Mouse (Mus musculus): Measurements from ENCODE around the gene Olfr301. TPM values are rescaled to one million over a fixed set of nuclear protein-coding genes. Genes with fewer than 3 reads are reported as not detected.

The Olfr301 gene
- polyA plus RNA-seq (2016; fragmentation: Nextera tagmentation; extraction: Ambion mirVana) = not detected in 2 replicates

GRCm38 (mm10) chr7:86403546-86403945 lies at the start of gene Olfr301:
TSS of gene Olfr301 (plus strand) at chr7:86403846.
- no peaks in the 10 kb centered on the region for H3K36me3 ChIP-seq
- H3K27me3 ChIP-seq = no peaks in the 10 kb centered on the region
- no peak within 1 kb of the TSS for H3K27ac ChIP-seq
- H3K4me2 ChIP-seq = no peak within 1 kb of the TSS
- H3K9ac ChIP-seq (replicated peaks) = no peak within 1 kb of the TSS
- no peaks in the 10 kb centered on the region for H3K4me1 ChIP-seq (replicated peaks)
- H3K9me3 ChIP-seq = no peaks in the 10 kb centered on the region
- 88% methylated on average over 2 of the region's 2 CpGs for WGBS
- ATAC-seq (ENCODE audit: insufficient number of reproducible peaks, insufficient read depth, low FRiP score, low TSS enrichment, low read depth) = no peak
- H3K4me3 ChIP-seq (replicated peaks) = no peak within 1 kb of the TSS

- H3K36me3 ChIP-seq = no peaks in the 10 kb centered on the region
- H3K27ac ChIP-seq = no peak within 1 kb of the TSS
- no peak within 1 kb of the TSS for H3K9ac ChIP-seq (replicated peaks)
- H3K4me1 ChIP-seq (replicated peaks) = no peaks in the 10 kb centered on the region
- WGBS = 90% methylated on average over 1 of the region's 1 CpGs
- no peak within 1 kb of the TSS for H3K4me2 ChIP-seq
- H3K9me3 ChIP-seq = no peaks in the 10 kb centered on the region
- H3K4me3 ChIP-seq (replicated peaks) = no peak within 1 kb of the TSS
- no peaks in the 10 kb centered on the region for H3K27me3 ChIP-seq
- no peak for ATAC-seq (ENCODE audit: insufficient number of reproducible peaks, insufficient read depth, low FRiP score, low TSS enrichment, low read depth)
These were observed 36.8 kb upstream of the Olfr301 start, which contains the start of gene Olfr305 for GRCm38 (mm10) chr7:86366828-86367227. TSS of gene Olfr305 (minus strand) at chr7:86366928.

GRCm38 (mm10) chr7:86385769-86386168 lies 17.9 kb upstream of the Olfr301 start:
- no peak overlapping the region for H3K27ac ChIP-seq
- H3K4me3 ChIP-seq (replicated peaks) = no peak overlapping the region
- no peak overlapping the region for H3K9ac ChIP-seq (replicated peaks)
- no peaks in the 10 kb centered on the region for H3K36me3 ChIP-seq
- no peaks in the 10 kb centered on the region for H3K9me3 ChIP-seq
- H3K27me3 ChIP-seq = no peaks in the 10 kb centered on the region
- ATAC-seq (ENCODE audit: insufficient number of reproducible peaks, insufficient read depth, low FRiP score, low TSS enrichment, low read depth) = no peak
- H3K4me2 ChIP-seq = no peak overlapping the region
- no peaks in the 10 kb centered on the region for H3K4me1 ChIP-seq (replicated peaks)
- 68% methylated on average over 3 of the region's 3 CpGs for WGBS

- H3K9ac ChIP-seq (replicated peaks) = no peak within 1 kb of the TSS
- no peak for ATAC-seq (ENCODE audit: insufficient number of reproducible peaks, insufficient read depth, low FRiP score, low TSS enrichment, low read depth)
These were observed 17.1 kb upstream of the Olfr301 start, which contains the start of gene Olfr304 for GRCm38 (mm10) chr7:86386558-86386957. TSS of gene Olfr304 (minus strand) at chr7:86386658.

GRCm38 (mm10) chr7:86397689-86398088 lies 6.0 kb upstream of the Olfr301 start, which contains the start of gene Olfr303:
TSS of gene Olfr303 (minus strand) at chr7:86397789.
- Histone ChIP-seq H3K4me1 (replicated peaks) (no peaks in the 10 kb centered on the region), H3K9ac (replicated peaks) (no peak within 1 kb of the TSS), H3K36me3 (no peaks in the 10 kb centered on the region), H3K4me2 (no peak within 1 kb of the TSS), H3K27ac (no peak within 1 kb of the TSS), H3K27me3 (no peaks in the 10 kb centered on the region), H3K4me3 (replicated peaks) (no peak within 1 kb of the TSS), H3K9me3 (no peaks in the 10 kb centered on the region)
- ATAC-seq (ENCODE audit: insufficient number of reproducible peaks, insufficient read depth, low FRiP score, low TSS enrichment, low read depth) = no peak

More at GRCm38 (mm10) chr7:86386558-86386957, 17.1 kb upstream of the Olfr301 start, which contains the start of gene Olfr304:
- Histone ChIP-seq H3K27me3 (no peaks in the 10 kb centered on the region), H3K4me1 (replicated peaks) (no peaks in the 10 kb centered on the region), H3K27ac (no peak within 1 kb of the TSS), H3K36me3 (no peaks in the 10 kb centered on the region), H3K4me3 (replicated peaks) (no peak within 1 kb of the TSS), H3K4me2 (no peak within 1 kb of the TSS), H3K9me3 (no peaks in the 10 kb centered on the region)
- 73% methylated on average over 1 of the region's 1 CpGs for WGBS

GRCm38 (mm10) chr7:86459621-86460020 lies 56.0 kb downstream of the Olfr301 start, which contains the start of gene Olfr299:
TSS of gene Olfr299 (plus strand) at chr7:86459921.
- Histone ChIP-seq H3K9me3 (no peaks in the 10 kb centered on the region), H3K4me3 (replicated peaks) (no peak within 1 kb of the TSS), H3K4me1 (replicated peaks) (no peaks in the 10 kb centered on the region), H3K27me3 (no peaks in the 10 kb centered on the region), H3K4me2 (no peak within 1 kb of the TSS), H3K27ac (no peak within 1 kb of the TSS), H3K9ac (replicated peaks) (no peak within 1 kb of the TSS), H3K36me3 (no peaks in the 10 kb centered on the region)
- no peak for ATAC-seq (ENCODE audit: insufficient number of reproducible peaks, insufficient read depth, low FRiP score, low TSS enrichment, low read depth)
- 87% methylated on average over 1 of the region's 1 CpGs for WGBS

Other genes starting within 250 kb of the Olfr301 start
- not detected in 2 replicates for gene Vmn2r75, start 232.1 kb upstream of the Olfr301 start, polyA plus RNA-seq (2016; fragmentation: Nextera tagmentation; extraction: Ambion mirVana)
- not detected in 2 replicates for gene Vmn2r76, start 157.5 kb upstream of the Olfr301 start, polyA plus RNA-seq (2016; fragmentation: Nextera tagmentation; extraction: Ambion mirVana)
- not detected in 2 replicates for gene Olfr310, start 126.7 kb upstream of the Olfr301 start, polyA plus RNA-seq (2016; fragmentation: Nextera tagmentation; extraction: Ambion mirVana)
- not detected in 2 replicates for gene Olfr309, start 90.1 kb upstream of the Olfr301 start, polyA plus RNA-seq (2016; fragmentation: Nextera tagmentation; extraction: Ambion mirVana)
- gene Olfr308, start 78.2 kb upstream of the Olfr301 start, polyA plus RNA-seq (2016; fragmentation: Nextera tagmentation; extraction: Ambion mirVana) = not detected in 2 replicates
- not detected in 2 replicates for gene Olfr307, start 66.3 kb upstream of the Olfr301 start, polyA plus RNA-seq (2016; fragmentation: Nextera tagmentation; extraction: Ambion mirVana)
- not detected in 2 replicates for gene Olfr305, start 36.9 kb upstream of the Olfr301 start, polyA plus RNA-seq (2016; fragmentation: Nextera tagmentation; extraction: Ambion mirVana)
- not detected in 2 replicates for gene Olfr304, start 17.2 kb upstream of the Olfr301 start, polyA plus RNA-seq (2016; fragmentation: Nextera tagmentation; extraction: Ambion mirVana)
- not detected in 2 replicates for gene Olfr303, start 6.1 kb upstream of the Olfr301 start, polyA plus RNA-seq (2016; fragmentation: Nextera tagmentation; extraction: Ambion mirVana)
- not detected in 2 replicates for gene Olfr299, start 56.1 kb downstream of the Olfr301 start, polyA plus RNA-seq (2016; fragmentation: Nextera tagmentation; extraction: Ambion mirVana)
- not detected in 2 replicates for gene Olfr298, start 88.6 kb downstream of the Olfr301 start, polyA plus RNA-seq (2016; fragmentation: Nextera tagmentation; extraction: Ambion mirVana)
- not detected in 2 replicates for gene Olfr297, start 116.1 kb downstream of the Olfr301 start, polyA plus RNA-seq (2016; fragmentation: Nextera tagmentation; extraction: Ambion mirVana)
- gene Olfr295, start 180.0 kb downstream of the Olfr301 start, polyA plus RNA-seq (2016; fragmentation: Nextera tagmentation; extraction: Ambion mirVana) = not detected in 2 replicates
- gene Olfr294, start 212.8 kb downstream of the Olfr301 start, polyA plus RNA-seq (2016; fragmentation: Nextera tagmentation; extraction: Ambion mirVana) = not detected in 2 replicates
- gene Olfr293, start 245.2 kb downstream of the Olfr301 start, polyA plus RNA-seq (2016; fragmentation: Nextera tagmentation; extraction: Ambion mirVana) = not detected in 2 replicates

All from limb, embryonic 12.5 days (tissue).